Mouse (Mus musculus): ENCODE results near the gene Zfp14. TPM values are rescaled to one million over a fixed set of nuclear protein-coding genes. Genes with fewer than 3 reads are reported as not detected.

The Zfp14 gene
- polyA plus RNA-seq, 1 experiment from 2014 or later = 11.5 TPM

- H3K9ac ChIP-seq = no peak overlapping the region
- H3K4me2 ChIP-seq = no peak overlapping the region
- WGBS = 91% methylated on average over 8 of the region's 8 CpGs
- no peaks in the 10 kb centered on the region for H3K27me3 ChIP-seq
- ATAC-seq (ENCODE audit: low FRiP score, low read depth) = no peak
- H3K4me1 ChIP-seq (replicated peaks) = no peaks in the 10 kb centered on the region
- H3K27ac ChIP-seq (replicated peaks) = no peak overlapping the region
- H3K36me3 ChIP-seq = peaks cover 28% of the 10 kb centered on the region
- no peak overlapping the region for H3K4me3 ChIP-seq
- no peaks in the 10 kb centered on the region for H3K9me3 ChIP-seq
Measured at GRCm38 (mm10) chr7:30023800-30024199, 27.4 kb downstream of the Zfp14 start.

GRCm38 (mm10) chr7:30023324-30023723 is 27.9 kb downstream of the Zfp14 start:
- 98% methylated on average over 9 of the region's 9 CpGs for WGBS
- peaks cover 32% of the 10 kb centered on the region for H3K36me3 ChIP-seq
- no peaks in the 10 kb centered on the region for H3K27me3 ChIP-seq
- H3K9ac ChIP-seq = no peak overlapping the region
- no peaks in the 10 kb centered on the region for H3K4me1 ChIP-seq (replicated peaks)
- H3K9me3 ChIP-seq = no peaks in the 10 kb centered on the region
- H3K4me2 ChIP-seq = no peak overlapping the region
- no peak for ATAC-seq (ENCODE audit: low FRiP score, low read depth)
- H3K27ac ChIP-seq (replicated peaks) = no peak overlapping the region
- H3K4me3 ChIP-seq = no peak overlapping the region

DNA sequence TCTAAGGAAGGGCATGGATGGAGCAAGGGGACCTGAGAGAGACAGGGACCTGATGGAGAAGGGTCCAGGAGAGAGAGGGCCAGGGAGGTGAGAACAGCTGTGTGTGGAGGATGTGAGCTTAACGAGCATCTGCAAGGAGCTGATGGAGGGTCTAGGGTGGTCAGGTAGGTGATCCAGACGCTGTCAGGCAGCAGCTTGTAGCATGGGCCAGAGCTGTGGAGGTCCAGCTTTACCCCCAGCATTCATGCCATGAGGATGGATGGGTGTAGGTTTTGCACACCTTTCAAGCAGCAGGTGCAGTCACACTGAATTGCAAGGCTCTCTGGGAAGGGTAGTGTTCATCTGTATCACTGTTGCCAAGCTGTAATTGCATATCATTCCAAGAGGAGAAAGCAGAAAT is 31.6 kb downstream of the Zfp14 start:
- no peak overlapping the region for H3K4me2 ChIP-seq
- ATAC-seq (ENCODE audit: low FRiP score, low read depth) = no peak
- no peaks in the 10 kb centered on the region for H3K4me1 ChIP-seq (replicated peaks)
- H3K36me3 ChIP-seq = peaks cover 51% of the 10 kb centered on the region
- no peaks in the 10 kb centered on the region for H3K27me3 ChIP-seq
- H3K27ac ChIP-seq (replicated peaks) = no peak overlapping the region
- no peak overlapping the region for H3K4me3 ChIP-seq
- 90% methylated on average over 2 of the region's 2 CpGs for WGBS
- no peaks in the 10 kb centered on the region for H3K9me3 ChIP-seq
- H3K9ac ChIP-seq = no peak overlapping the region

DNA sequence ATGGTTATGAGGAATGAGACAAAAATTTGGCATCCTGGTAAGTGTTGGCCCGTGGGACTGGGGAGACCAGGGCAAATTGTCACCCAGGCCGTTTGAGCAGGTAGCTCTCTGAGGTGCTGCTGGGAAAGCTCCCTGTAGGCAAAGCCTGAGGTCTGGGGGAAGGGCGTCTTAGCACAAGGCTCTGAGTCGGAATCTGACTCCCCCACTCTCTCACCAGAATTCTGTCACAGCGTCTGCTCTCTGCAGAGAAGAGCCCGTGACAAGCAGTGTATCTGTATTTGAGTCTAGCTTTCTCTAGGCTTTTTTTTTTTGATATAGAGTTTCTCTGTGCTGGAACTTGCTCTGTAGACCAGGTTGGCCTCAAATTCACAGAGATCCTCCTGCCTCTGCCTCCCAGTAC is 34.0 kb downstream of the Zfp14 start:
- no peak overlapping the region for H3K4me3 ChIP-seq
- H3K4me1 ChIP-seq (replicated peaks) = no peaks in the 10 kb centered on the region
- H3K27ac ChIP-seq (replicated peaks) = no peak overlapping the region
- no peaks in the 10 kb centered on the region for H3K9me3 ChIP-seq
- ATAC-seq (ENCODE audit: low FRiP score, low read depth) = no peak
- H3K27me3 ChIP-seq = no peaks in the 10 kb centered on the region
- H3K36me3 ChIP-seq = peaks cover 42% of the 10 kb centered on the region
- no peak overlapping the region for H3K9ac ChIP-seq
- no peak overlapping the region for H3K4me2 ChIP-seq
- 88% methylated on average over 6 of the region's 6 CpGs for WGBS

GRCm38 (mm10) chr7:30012956-30013363 is 38.2 kb downstream of the Zfp14 start:
- peaks cover 18% of the 10 kb centered on the region for H3K4me1 ChIP-seq (replicated peaks)
- no peak overlapping the region for H3K4me3 ChIP-seq
- no peaks in the 10 kb centered on the region for H3K27me3 ChIP-seq
- H3K27ac ChIP-seq (replicated peaks) = no peak overlapping the region
- ATAC-seq (ENCODE audit: low FRiP score, low read depth) = peak; percentile 44; the same call in 1 of the 2 replicates
- H3K4me2 ChIP-seq = no peak overlapping the region
- H3K36me3 ChIP-seq = peaks cover 30% of the 10 kb centered on the region
- 71% methylated on average over 4 of the region's 4 CpGs for WGBS
- no peak overlapping the region for H3K9ac ChIP-seq
- no peaks in the 10 kb centered on the region for H3K9me3 ChIP-seq

DNA sequence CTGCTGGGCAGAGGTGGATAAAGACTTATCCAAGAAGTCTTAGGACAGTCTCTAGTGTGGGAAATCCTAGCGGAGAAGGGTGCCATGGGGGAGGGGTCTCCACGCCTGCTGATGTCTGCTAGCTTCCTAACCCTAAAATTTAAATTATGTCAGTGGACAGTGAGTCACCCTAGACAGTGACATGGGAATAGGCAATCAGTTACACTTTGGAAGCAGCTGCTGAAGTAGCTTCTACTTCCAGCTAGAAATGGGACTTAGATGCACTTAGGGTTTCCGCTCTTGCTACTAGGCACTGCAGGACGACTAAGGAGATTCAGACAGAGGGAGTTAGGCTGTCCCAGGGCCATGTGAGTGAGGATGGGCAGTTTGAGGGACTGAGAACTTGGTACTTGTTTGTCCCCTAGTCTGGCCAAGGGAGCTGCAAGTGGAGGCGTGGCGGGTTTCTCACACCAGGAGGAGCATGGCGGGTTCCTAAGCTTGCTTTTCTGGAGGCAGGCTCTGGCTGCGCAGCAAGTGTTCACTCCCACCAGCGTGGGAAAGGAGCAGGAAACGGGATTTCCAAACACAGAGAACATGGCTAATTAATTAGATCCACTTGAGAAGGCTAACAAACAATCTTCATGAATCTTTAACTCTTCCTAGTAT is 40.5 kb downstream of the Zfp14 start:
- ATAC-seq (ENCODE audit: low FRiP score, low read depth) = no peak
- WGBS = 73% methylated on average over 10 of the region's 10 CpGs
- H3K27ac ChIP-seq (replicated peaks) = no peak overlapping the region

DNA sequence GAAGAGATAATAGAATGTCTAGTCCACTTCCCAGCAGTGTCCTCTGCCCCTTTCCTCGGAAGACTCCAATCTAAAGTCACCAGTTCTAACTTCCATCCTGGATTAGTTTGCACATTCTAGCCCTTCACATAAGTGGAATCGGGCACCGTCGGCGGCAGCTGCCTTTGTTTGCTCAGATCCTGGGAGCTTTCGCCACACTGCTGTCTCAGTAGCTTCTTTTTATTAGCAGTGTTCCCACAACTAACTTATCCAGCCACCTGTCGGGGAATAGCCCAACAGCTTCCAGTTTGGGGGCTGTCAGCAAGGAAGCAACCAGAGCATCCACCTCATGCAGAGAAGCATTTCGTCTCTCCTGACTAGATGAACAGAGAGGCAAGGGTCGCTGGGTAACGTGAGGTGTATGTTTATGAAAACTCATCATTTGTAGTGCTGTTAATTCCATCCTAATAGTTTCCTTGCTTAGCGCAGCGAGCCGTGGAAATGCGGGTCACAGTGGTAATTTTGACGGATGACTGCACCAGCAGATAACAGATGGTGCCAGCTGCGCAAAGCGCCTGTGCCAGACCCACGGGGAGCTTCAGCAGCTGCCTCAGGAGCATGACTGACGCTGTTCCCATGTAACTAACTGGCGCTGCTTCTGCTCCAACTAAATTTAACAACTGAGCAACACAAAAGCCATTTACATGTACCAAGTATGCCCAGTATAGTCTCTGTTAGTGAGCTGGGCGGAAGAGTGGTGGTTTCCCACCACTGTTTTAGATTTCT is 41.7 kb downstream of the Zfp14 start:
- H3K9ac ChIP-seq = no peak overlapping the region

More for the DNA sequence above, 40.5 kb downstream of the Zfp14 start:
- H3K36me3 ChIP-seq = peaks cover 17% of the 10 kb centered on the region
- no peaks in the 10 kb centered on the region for H3K27me3 ChIP-seq
- H3K4me3 ChIP-seq = no peak overlapping the region
- no peak overlapping the region for H3K9ac ChIP-seq
- H3K4me2 ChIP-seq = no peak overlapping the region
- no peaks in the 10 kb centered on the region for H3K9me3 ChIP-seq
- H3K4me1 ChIP-seq (replicated peaks) = peaks cover 18% of the 10 kb centered on the region

GRCm38 (mm10) chr7:30008020-30008690 is 43.0 kb downstream of the Zfp14 start:
- no peaks in the 10 kb centered on the region for H3K9me3 ChIP-seq
- H3K36me3 ChIP-seq = 0 out of 2 replicates have a peak, but pooled peaks cover 2% of the 10 kb centered on the region
- H3K9ac ChIP-seq = no peak overlapping the region
- peaks cover 18% of the 10 kb centered on the region for H3K4me1 ChIP-seq (replicated peaks)
- no peak overlapping the region for H3K27ac ChIP-seq (replicated peaks)
- H3K27me3 ChIP-seq = no peaks in the 10 kb centered on the region
- no peak overlapping the region for H3K4me2 ChIP-seq
- WGBS = 78% methylated on average over 6 of the region's 6 CpGs
- H3K4me3 ChIP-seq = no peak overlapping the region
- ATAC-seq (ENCODE audit: low FRiP score, low read depth) = no peak

More for the DNA sequence above, 41.7 kb downstream of the Zfp14 start:
- no peaks in the 10 kb centered on the region for H3K27me3 ChIP-seq
- WGBS = 40% methylated on average over 21 of the region's 21 CpGs
- H3K4me2 ChIP-seq = peak overlapping the region; percentile 31
- H3K27ac ChIP-seq (replicated peaks) = peak overlapping the region; percentile 58
- H3K36me3 ChIP-seq = peaks cover 6% of the 10 kb centered on the region; the same call in 1 of the 2 replicates
- ATAC-seq (ENCODE audit: low FRiP score, low read depth) = peak; percentile 88
- H3K9me3 ChIP-seq = no peaks in the 10 kb centered on the region
- peaks cover 18% of the 10 kb centered on the region for H3K4me1 ChIP-seq (replicated peaks)
- H3K4me3 ChIP-seq = no peak overlapping the region

- Histone ChIP-seq H3K36me3 (0 out of 2 replicates have a peak, but pooled peaks cover 5% of the 10 kb centered on the region), H3K4me3 (no peak overlapping the region), H3K4me1 (replicated peaks) (peaks cover 18% of the 10 kb centered on the region), H3K4me2 (no peak overlapping the region), H3K9me3 (no peaks in the 10 kb centered on the region), H3K27me3 (no peaks in the 10 kb centered on the region), H3K9ac (no peak overlapping the region), H3K27ac (replicated peaks) (no peak overlapping the region)
- 96% methylated on average over 1 of the region's 1 CpGs for WGBS
- ATAC-seq (ENCODE audit: low FRiP score, low read depth) = no peak
Measured at GRCm38 (mm10) chr7:30007601-30008000, 43.6 kb downstream of the Zfp14 start.

- Histone ChIP-seq H3K27me3 (no peaks in the 10 kb centered on the region), H3K4me3 (no peak overlapping the region), H3K27ac (replicated peaks) (no peak overlapping the region), H3K36me3 (peaks cover 48% of the 10 kb centered on the region), H3K4me1 (replicated peaks) (no peaks in the 10 kb centered on the region), H3K9me3 (no peaks in the 10 kb centered on the region), H3K4me2 (no peak overlapping the region), H3K9ac (no peak overlapping the region)
- WGBS = 89% methylated on average over 5 of the region's 5 CpGs
- ATAC-seq (ENCODE audit: low FRiP score, low read depth) = no peak
Measured at GRCm38 (mm10) chr7:30000601-30001000, 50.6 kb downstream of the Zfp14 start.

DNA sequence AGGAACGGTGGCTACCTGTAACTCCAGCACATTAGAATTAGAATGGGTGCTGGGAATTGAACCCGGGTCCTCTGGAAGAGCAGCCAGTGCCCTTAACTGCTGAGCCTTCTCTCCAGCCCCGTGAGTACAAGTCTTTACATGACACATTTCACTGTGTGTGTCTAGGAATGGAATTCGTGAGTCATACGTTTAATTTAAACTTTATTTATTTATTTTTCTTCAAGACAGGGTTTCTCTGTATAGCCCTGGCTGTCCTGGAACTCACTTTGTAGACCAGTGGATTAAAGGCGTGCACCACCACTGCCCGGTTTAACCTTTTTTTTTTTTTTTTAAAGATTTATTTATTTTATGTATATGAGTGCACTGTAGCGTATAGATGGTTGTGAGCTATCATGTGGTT is 56.0 kb downstream of the Zfp14 start:
- Histone ChIP-seq H3K27ac (replicated peaks) (no peak overlapping the region), H3K36me3 (peaks cover 71% of the 10 kb centered on the region), H3K9me3 (no peaks in the 10 kb centered on the region), H3K9ac (no peak overlapping the region), H3K4me1 (replicated peaks) (no peaks in the 10 kb centered on the region), H3K27me3 (no peaks in the 10 kb centered on the region), H3K4me3 (no peak overlapping the region), H3K4me2 (no peak overlapping the region)
- no peak for ATAC-seq (ENCODE audit: low FRiP score, low read depth)
- WGBS = 93% methylated on average over 8 of the region's 8 CpGs

- H3K27ac ChIP-seq (replicated peaks) = no peak overlapping the region
- H3K4me2 ChIP-seq = no peak overlapping the region
- 96% methylated on average over 9 of the region's 9 CpGs for WGBS
- no peaks in the 10 kb centered on the region for H3K27me3 ChIP-seq
- H3K4me1 ChIP-seq (replicated peaks) = no peaks in the 10 kb centered on the region
- H3K9me3 ChIP-seq = no peaks in the 10 kb centered on the region
- no peak overlapping the region for H3K4me3 ChIP-seq
- H3K9ac ChIP-seq = no peak overlapping the region
- peaks cover 60% of the 10 kb centered on the region for H3K36me3 ChIP-seq
- no peak for ATAC-seq (ENCODE audit: low FRiP score, low read depth)
Measured at GRCm38 (mm10) chr7:29993340-29993739, 57.8 kb downstream of the Zfp14 start.
